Mouse (Mus musculus) lung, embryonic 15.5 days (tissue): Measurements from ENCODE around the gene Acaca. TPM values are rescaled to one million over a fixed set of nuclear protein-coding genes. Genes with fewer than 3 reads are reported as not detected.

Experiments
- ATAC-seq: fragments of 200-750 bp; cut with Nextera tagmentation; 2 replicates; pipeline ENCODE4 v1.8.0; 2017; ENCODE audit warnings: moderate number of reproducible peaks, borderline replicate concordance; ENCODE audit not compliant: low FRiP score, low TSS enrichment; ENCODE audit errors: extremely low read depth
- H3K27ac ChIP-seq: fragments of 300-500 bp; sonication (generic); 2 replicates; pipeline ENCODE4 v1.5.1; 2015; ENCODE audit warnings: moderate library complexity, mild to moderate bottlenecking, inconsistent platforms
- H3K27me3 ChIP-seq: fragments of 300-500 bp; sonication (generic); 2 replicates; pipeline ENCODE4 v1.6.1; 2015; ENCODE audit warnings: inconsistent platforms
- H3K36me3 ChIP-seq: fragments of 300-500 bp; sonication (generic); 2 replicates; pipeline ENCODE4 v1.6.1; 2015; ENCODE audit warnings: inconsistent platforms
- H3K4me1 ChIP-seq: fragments of 300-500 bp; sonication (generic); 2 replicates; pipeline ENCODE4 v1.6.1; 2015; ENCODE audit warnings: inconsistent platforms
- H3K4me2 ChIP-seq: fragments of 300-500 bp; sonication (generic); 2 replicates; pipeline ENCODE4 v1.6.1; 2015; ENCODE audit warnings: inconsistent platforms, mild to moderate bottlenecking, moderate library complexity
- H3K4me3 ChIP-seq: fragments of 300-500 bp; sonication (generic); 2 replicates; pipeline ENCODE4 v1.5.1; 2015; ENCODE audit warnings: mild to moderate bottlenecking, inconsistent platforms
- H3K9ac ChIP-seq: fragments of 300-500 bp; sonication (generic); 2 replicates; pipeline ENCODE4 v1.6.1; 2015; ENCODE audit warnings: inconsistent platforms
- H3K9me3 ChIP-seq: fragments of 300-500 bp; sonication (generic); 2 replicates; pipeline ENCODE4 v1.6.1; 2016; ENCODE audit warnings: inconsistent platforms
- WGBS: fragments of 180-500 bp; shearing (Covaris S2); methylation state at CpG from one replicate; pipeline ENCODE4 v1.1.7; 2015; 5-methylcytosine and 5-hydroxymethylcytosine counted together
- polyA plus RNA-seq: library from polyadenylated mRNA; unstranded; fragments of >200 nt; fragmentation: Nextera tagmentation; extraction: Ambion mirVana; gene quantifications from 2 replicates; pipeline ENCODE4 v1.2.1, GENCODE M21; 2015

Gene Acaca
- polyA plus RNA-seq, 1 experiment from 2014 or later = 14.6 TPM

GRCm38 (mm10) chr11:84412201-84412934 lies 282.9 kb downstream of the Acaca start:
- Histone ChIP-seq H3K9ac (no peak overlapping the region), H3K4me2 (no peak overlapping the region), H3K27ac (no peak overlapping the region), H3K9me3 (no peaks in the 10 kb centered on the region), H3K4me3 (no peak overlapping the region), H3K4me1 (no peaks in the 10 kb centered on the region), H3K27me3 (no peaks in the 10 kb centered on the region), H3K36me3 (no peaks in the 10 kb centered on the region)
- WGBS = 50% methylated on average over 12 of the region's 12 CpGs
- ATAC-seq = no peak

DNA sequence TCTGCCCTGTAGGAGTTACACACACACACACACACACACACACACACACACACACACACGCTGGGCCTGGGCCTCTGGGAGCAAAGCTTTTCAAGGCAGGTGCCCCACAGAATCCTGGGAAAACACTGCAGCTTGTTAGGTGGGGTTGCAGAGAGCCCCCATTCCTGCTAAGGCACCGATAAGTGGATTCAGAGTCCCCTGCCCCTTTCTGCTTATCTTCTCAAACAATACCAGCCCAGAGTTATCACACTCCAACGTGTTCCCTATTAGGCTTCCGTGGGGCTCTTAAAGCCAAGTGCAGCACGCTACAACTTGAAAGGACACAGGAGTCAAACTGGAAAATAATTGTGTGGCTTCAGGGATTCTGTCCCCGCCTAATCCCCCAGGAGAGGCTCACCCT lies 283.6 kb downstream of the Acaca start:
- no peaks in the 10 kb centered on the region for H3K27me3 ChIP-seq
- no peaks in the 10 kb centered on the region for H3K4me1 ChIP-seq
- no peak overlapping the region for H3K9ac ChIP-seq
- no peak overlapping the region for H3K4me2 ChIP-seq
- WGBS = 53% methylated on average over 6 of the region's 6 CpGs
- H3K27ac ChIP-seq = no peak overlapping the region
- no peak for ATAC-seq
- no peak overlapping the region for H3K4me3 ChIP-seq
- H3K9me3 ChIP-seq = no peaks in the 10 kb centered on the region
- no peaks in the 10 kb centered on the region for H3K36me3 ChIP-seq

DNA sequence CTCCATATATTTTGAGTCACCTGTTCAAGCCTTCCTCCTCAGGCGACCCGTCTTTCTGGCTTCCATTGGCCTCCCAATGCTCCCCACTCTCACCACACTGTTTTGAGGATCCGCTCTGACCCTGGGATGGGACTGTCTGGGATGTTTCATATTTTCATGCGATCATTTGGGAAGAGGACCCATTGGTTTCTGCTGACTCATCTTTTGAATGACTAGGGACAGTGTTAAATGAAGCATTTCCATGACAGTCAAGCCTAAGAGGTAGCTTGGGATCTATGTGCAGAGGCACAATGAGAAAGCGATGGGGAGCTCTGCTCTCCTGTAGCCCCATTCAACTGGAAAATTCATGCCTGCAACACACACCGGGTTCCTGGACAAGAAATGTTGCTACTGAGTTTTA lies 291.3 kb downstream of the Acaca start:
- Histone ChIP-seq H3K4me3 (no peak overlapping the region), H3K4me1 (no peaks in the 10 kb centered on the region), H3K9me3 (no peaks in the 10 kb centered on the region), H3K9ac (no peak overlapping the region), H3K36me3 (no peaks in the 10 kb centered on the region), H3K27me3 (no peaks in the 10 kb centered on the region), H3K27ac (no peak overlapping the region), H3K4me2 (no peak overlapping the region)
- 89% methylated on average over 6 of the region's 6 CpGs for WGBS
- ATAC-seq = no peak

- 56% methylated on average over 13 of the region's 13 CpGs for WGBS
- no peak for ATAC-seq
Observed at GRCm38 (mm10) chr11:84425736-84426632, 296.5 kb downstream of the Acaca start.

GRCm38 (mm10) chr11:84426633-84426998 lies 297.1 kb downstream of the Acaca start:
- Histone ChIP-seq H3K9me3 (no peaks in the 10 kb centered on the region), H3K27me3 (no peaks in the 10 kb centered on the region), H3K4me3 (no peak overlapping the region), H3K27ac (no peak overlapping the region), H3K9ac (no peak overlapping the region), H3K4me2 (no peak overlapping the region), H3K4me1 (no peaks in the 10 kb centered on the region), H3K36me3 (no peaks in the 10 kb centered on the region)
- 91% methylated on average over 5 of the region's 5 CpGs for WGBS
- no peak for ATAC-seq

More at GRCm38 (mm10) chr11:84425736-84426632, 296.5 kb downstream of the Acaca start:
- Histone ChIP-seq H3K4me1 (no peaks in the 10 kb centered on the region), H3K4me3 (no peak overlapping the region), H3K4me2 (no peak overlapping the region), H3K9ac (no peak overlapping the region), H3K27me3 (no peaks in the 10 kb centered on the region), H3K36me3 (no peaks in the 10 kb centered on the region), H3K27ac (no peak overlapping the region), H3K9me3 (no peaks in the 10 kb centered on the region)

DNA sequence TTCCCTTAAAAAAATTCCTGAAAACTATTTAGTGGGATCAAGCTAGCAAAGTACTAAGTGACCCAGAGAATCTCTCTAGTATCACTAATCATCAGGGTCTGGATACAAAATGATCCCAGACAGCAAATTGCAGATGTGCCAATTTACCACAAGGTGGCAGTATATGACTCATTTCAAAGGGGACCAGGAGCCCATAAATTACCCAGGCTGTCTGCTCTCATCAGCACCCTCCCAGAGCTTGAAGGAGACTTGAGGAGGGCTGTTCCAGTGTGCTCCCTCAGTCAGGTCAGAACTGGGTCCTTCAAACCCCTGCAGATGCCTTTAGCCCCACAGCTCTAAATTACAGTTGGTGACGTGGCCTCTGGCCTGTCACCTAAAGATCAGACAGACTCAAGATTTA lies 300.1 kb downstream of the Acaca start:
- Histone ChIP-seq H3K4me3 (no peak overlapping the region), H3K9me3 (no peaks in the 10 kb centered on the region), H3K27me3 (no peaks in the 10 kb centered on the region), H3K9ac (no peak overlapping the region), H3K27ac (no peak overlapping the region), H3K4me1 (no peaks in the 10 kb centered on the region), H3K4me2 (no peak overlapping the region), H3K36me3 (no peaks in the 10 kb centered on the region)
- WGBS = 62% methylated on average over 1 of the region's 1 CpGs
- no peak for ATAC-seq

- WGBS = 52% methylated on average over 4 of the region's 4 CpGs
- Histone ChIP-seq H3K27me3 (no peaks in the 10 kb centered on the region), H3K27ac (no peak overlapping the region), H3K36me3 (0 out of 2 replicates have a peak, but pooled peaks cover under 1% of the 10 kb centered on the region), H3K4me1 (no peaks in the 10 kb centered on the region), H3K4me2 (no peak overlapping the region), H3K9me3 (no peaks in the 10 kb centered on the region), H3K9ac (no peak overlapping the region), H3K4me3 (no peak overlapping the region)
- no peak for ATAC-seq
Observed at GRCm38 (mm10) chr11:84430336-84430735, 300.9 kb downstream of the Acaca start.

DNA sequence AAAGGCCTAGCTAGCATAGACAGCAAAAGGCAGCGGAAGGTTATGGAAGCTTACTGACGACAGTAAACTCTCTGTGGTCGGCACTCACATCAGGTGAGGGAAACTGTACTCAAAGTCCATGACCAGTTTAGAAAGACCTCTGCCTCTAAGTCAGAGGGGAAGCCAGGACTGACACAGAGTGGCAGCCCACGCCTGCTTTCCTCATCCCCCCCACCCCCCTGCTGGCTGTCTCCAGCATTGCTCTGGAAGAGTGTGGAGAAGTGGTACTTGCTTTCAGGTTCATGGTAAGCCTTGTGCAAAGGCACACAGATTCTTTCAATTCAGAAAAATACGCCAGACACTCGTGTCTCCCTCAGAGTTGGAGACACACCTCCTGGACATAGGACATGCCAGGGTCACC lies 305.4 kb downstream of the Acaca start:
- Histone ChIP-seq H3K4me1 (no peaks in the 10 kb centered on the region), H3K9me3 (no peaks in the 10 kb centered on the region), H3K4me2 (no peak overlapping the region), H3K9ac (no peak overlapping the region), H3K27ac (no peak overlapping the region), H3K4me3 (no peak overlapping the region), H3K36me3 (0 out of 2 replicates have a peak, but pooled peaks cover 4% of the 10 kb centered on the region), H3K27me3 (no peaks in the 10 kb centered on the region)
- no peak for ATAC-seq
- 66% methylated on average over 6 of the region's 6 CpGs for WGBS

DNA sequence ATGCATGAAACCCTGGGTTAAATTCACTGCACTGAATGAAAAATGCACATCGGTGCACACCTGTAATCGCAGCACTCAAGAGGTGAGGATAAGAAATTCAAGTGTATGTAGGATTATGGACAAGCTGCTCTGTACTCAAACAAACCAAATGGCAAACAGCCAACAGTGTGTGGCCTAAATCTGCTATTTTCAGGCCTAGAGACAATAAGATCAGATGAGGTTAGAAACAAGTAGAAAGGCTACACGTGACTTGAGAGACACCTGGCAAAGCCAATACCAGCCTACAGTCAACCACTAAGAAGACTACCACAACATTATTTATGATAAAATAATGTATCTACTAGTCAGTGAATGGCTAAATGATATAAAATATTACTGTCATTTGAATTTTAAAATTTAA lies 310.9 kb downstream of the Acaca start:
- no peak overlapping the region for H3K4me2 ChIP-seq
- H3K4me1 ChIP-seq = no peaks in the 10 kb centered on the region
- H3K9me3 ChIP-seq = no peaks in the 10 kb centered on the region
- no peak overlapping the region for H3K4me3 ChIP-seq
- no peak for ATAC-seq
- H3K27me3 ChIP-seq = no peaks in the 10 kb centered on the region
- peaks cover 10% of the 10 kb centered on the region for H3K36me3 ChIP-seq
- no peak overlapping the region for H3K27ac ChIP-seq
- WGBS = 72% methylated on average over 3 of the region's 3 CpGs
- no peak overlapping the region for H3K9ac ChIP-seq

- Histone ChIP-seq H3K9ac (no peak overlapping the region), H3K4me3 (no peak overlapping the region), H3K36me3 (peaks cover 10% of the 10 kb centered on the region), H3K4me1 (no peaks in the 10 kb centered on the region), H3K4me2 (no peak overlapping the region), H3K27me3 (no peaks in the 10 kb centered on the region), H3K9me3 (no peaks in the 10 kb centered on the region), H3K27ac (no peak overlapping the region)
- ATAC-seq = no peak
- 80% methylated on average over 4 of the region's 4 CpGs for WGBS
Observed at GRCm38 (mm10) chr11:84442554-84443331, 313.3 kb downstream of the Acaca start.
